Mouse (Mus musculus) MEL (cell line): ENCODE measurements at regions not wholly inside any gene's neighbourhood (a gene's known extent, or its start where the extent isn't known, plus 50 kb on each side); places are given as distances from the start of the nearest gene placed in this dataset.

ENCODE experiments used
- CTCF ChIP-seq, 3 experiments: IDR thresholded peaks in 2 of 3; conservative IDR thresholded peaks in 1 of 3; 2 replicates each; pipeline ENCODE4 v1.5.1; 2011 to 2012; ENCODE audit warnings: low read length in 3 of 3, low read depth in 2 of 3, mild to moderate bottlenecking in 2 of 3, improper control_type of control experiment in 1 of 3, inconsistent platforms in 1 of 3, mixed read lengths in 1 of 3, moderate library complexity in 1 of 3; ENCODE audit not compliant: control insufficient read depth in 1 of 3, insufficient read depth in 1 of 3, poor library complexity in 1 of 3, severe bottlenecking in 1 of 3
- MEF2A ChIP-seq: IDR thresholded peaks from 2 replicates; pipeline ENCODE4 v1.6.1; 2014; ENCODE audit warnings: low read depth, mild to moderate bottlenecking, inconsistent platforms, low read length, improper control_type of control experiment; ENCODE audit not compliant: poor library complexity, insufficient replicate concordance, severe bottlenecking; ENCODE audit errors: extremely low read depth
- MYC ChIP-seq: IDR thresholded peaks from 2 replicates; pipeline ENCODE4 v1.6.1; 2011; ENCODE audit warnings: low read depth, mild to moderate bottlenecking, low read length, improper control_type of control experiment, moderate library complexity
- POLR2A ChIP-seq, 2 experiments: IDR thresholded peaks; 2 replicates each; pipeline ENCODE4 v1.6.1; 2011 to 2012; ENCODE audit warnings: low read length in 2 of 2, mild to moderate bottlenecking in 2 of 2, control low read depth in 1 of 2, improper control_type of control experiment in 1 of 2, low read depth in 1 of 2, moderate library complexity in 1 of 2; ENCODE audit not compliant: control insufficient read depth in 1 of 2, insufficient read depth in 1 of 2, poor library complexity in 1 of 2
- TAL1 ChIP-seq: IDR thresholded peaks from 2 replicates; pipeline ENCODE4 v1.6.1; 2012; ENCODE audit warnings: mild to moderate bottlenecking, inconsistent platforms, low read length, moderate library complexity, mixed read lengths
- USF1 ChIP-seq: IDR thresholded peaks from 2 replicates; pipeline ENCODE4 v1.6.1; 2014; ENCODE audit warnings: low read depth, mild to moderate bottlenecking, inconsistent platforms, low read length, improper control_type of control experiment, moderate library complexity
- ZMIZ1 ChIP-seq: IDR thresholded peaks from 2 replicates; pipeline ENCODE4 v1.6.1; 2012; ENCODE audit warnings: low read depth, mild to moderate bottlenecking, inconsistent platforms, low read length, improper control_type of control experiment, moderate library complexity

DNA sequence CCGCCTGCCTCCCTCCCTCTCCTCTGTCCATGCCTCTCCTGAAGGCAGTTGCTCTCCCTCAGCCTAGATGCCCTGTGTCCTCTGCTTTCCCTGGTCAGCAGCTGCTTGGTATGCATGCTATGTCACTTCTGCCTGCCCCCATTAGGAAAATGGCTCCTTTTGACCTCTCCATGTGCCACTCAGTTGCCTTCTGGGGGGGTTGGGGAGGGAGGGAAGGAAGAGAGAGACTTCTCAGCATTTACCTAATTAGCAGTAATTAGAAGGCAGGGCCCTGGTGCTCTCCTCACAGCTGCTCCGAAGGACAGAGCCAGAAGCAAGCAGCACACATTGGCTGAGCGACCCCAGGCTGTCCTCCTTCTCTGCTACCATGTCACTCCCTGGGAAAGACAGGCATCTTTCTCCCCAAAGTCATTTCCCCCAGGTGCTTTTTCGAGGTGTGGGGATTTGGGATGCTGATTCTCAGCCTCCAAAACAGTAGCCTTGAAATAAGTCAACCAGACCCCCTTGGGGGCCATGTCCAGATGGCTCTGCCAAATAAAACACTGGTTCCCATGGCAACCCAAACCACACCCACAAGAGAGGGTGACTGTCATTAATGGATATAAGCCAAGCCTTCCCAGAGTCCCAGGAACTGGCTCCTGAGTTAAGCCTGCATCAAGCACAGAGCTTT is 145.7 kb upstream of the Cadm1 start:
- TF ChIP-seq CTCF (IDR thresholded peaks at IDR 0.05 in 2 of 3, conservative IDR thresholded peaks at IDR 0.05 in 1 of 3; ENCODE audit: control insufficient read depth in 1 of 3, insufficient read depth in 1 of 3, low read depth in 2 of 3, low read length in 3 of 3, poor library complexity in 1 of 3, severe bottlenecking in 1 of 3) (no peak), ZMIZ1 (no peak), POLR2A (IDR thresholded peaks at IDR 0.05; ENCODE audit: control insufficient read depth in 1 of 2, insufficient read depth in 1 of 2, low read depth in 1 of 2, low read length in 2 of 2, poor library complexity in 1 of 2) (no peak), MEF2A (no peak), USF1 (no peak), MYC (no peak), TAL1 (no peak)
